Mouse (Mus musculus): ENCODE results near the gene Casp14. TPM values are rescaled to one million over a fixed set of nuclear protein-coding genes. Genes with fewer than 3 reads are reported as not detected.
A peak's percentile ranks its signal among the peaks of the same experiment; 100 is the strongest.
"Not testable (repeated sequence)": the region's sequence is repeated elsewhere in the genome, so short reads cannot be mapped to it uniquely, and the experiment has no call there.

Gene Casp14
- polyA plus RNA-seq, 1 experiment from 2014 or later = not detected

GRCm38 (mm10) chr10:78700881-78701280 is 17.2 kb downstream of the Casp14 start:
- no peaks in the 10 kb centered on the region for H3K36me3 ChIP-seq (ENCODE audit: insufficient read depth, low read length)
- no peak for DNase-seq (ENCODE audit: low spot score)
- H3K27ac ChIP-seq = no peak overlapping the region
- H3K4me1 ChIP-seq (replicated peaks; ENCODE audit: insufficient read depth, low read length) = no peaks in the 10 kb centered on the region
- no peak for ATAC-seq (replicated peaks; ENCODE audit: low FRiP score, low read depth)
- 40% methylated on average over 3 of the region's 3 CpGs for whole genome bisulfite sequencing
- H3K4me2 ChIP-seq (ENCODE audit: low read length) = no peak overlapping the region
- no peak overlapping the region for H3K9ac ChIP-seq (ENCODE audit: low read depth, low read length)
- no peak overlapping the region for H3K4me3 ChIP-seq (replicated peaks; ENCODE audit: low read depth, low read length)
- no peak for TF ChIP-seq CTCF (IDR thresholded peaks at IDR 0.05; ENCODE audit: low read depth)
- no peaks in the 10 kb centered on the region for H3K27me3 ChIP-seq (ENCODE audit: insufficient read depth, low read length)
- no peaks in the 10 kb centered on the region for H3K9me3 ChIP-seq (replicated peaks; ENCODE audit: low read length)

- TF ChIP-seq CTCF (IDR thresholded peaks at IDR 0.05; ENCODE audit: low read depth) = no peak
- ATAC-seq (replicated peaks; ENCODE audit: low FRiP score, low read depth) (no peak), DNase-seq (ENCODE audit: low spot score) (no peak)
- H3K4me3 ChIP-seq (replicated peaks; ENCODE audit: low read depth, low read length) = no peak overlapping the region
- no peaks in the 10 kb centered on the region for H3K9me3 ChIP-seq (replicated peaks; ENCODE audit: low read length)
- 58% methylated on average over 6 of the region's 6 CpGs for WGBS
- no peaks in the 10 kb centered on the region for H3K4me1 ChIP-seq (replicated peaks; ENCODE audit: insufficient read depth, low read length)
- H3K27me3 ChIP-seq (ENCODE audit: insufficient read depth, low read length) = no peaks in the 10 kb centered on the region
- H3K9ac ChIP-seq (ENCODE audit: low read depth, low read length) = no peak overlapping the region
- no peaks in the 10 kb centered on the region for H3K36me3 ChIP-seq (ENCODE audit: insufficient read depth, low read length)
- no peak overlapping the region for H3K4me2 ChIP-seq (ENCODE audit: low read length)
- no peak overlapping the region for H3K27ac ChIP-seq
These were observed 28.1 kb downstream of the Casp14 start for GRCm38 (mm10) chr10:78689973-78690372.

GRCm38 (mm10) chr10:78686995-78687577 is 31.0 kb downstream of the Casp14 start:
- no peaks in the 10 kb centered on the region for H3K9me3 ChIP-seq (replicated peaks; ENCODE audit: low read length)
- no peak overlapping the region for H3K4me3 ChIP-seq (replicated peaks; ENCODE audit: low read depth, low read length)
- H3K36me3 ChIP-seq (ENCODE audit: insufficient read depth, low read length) = no peaks in the 10 kb centered on the region
- no peaks in the 10 kb centered on the region for H3K4me1 ChIP-seq (replicated peaks; ENCODE audit: insufficient read depth, low read length)
- WGBS = 44% methylated on average over 4 of the region's 4 CpGs
- no peak overlapping the region for H3K27ac ChIP-seq
- DNase-seq (ENCODE audit: low spot score) = no peak
- no peak overlapping the region for H3K4me2 ChIP-seq (ENCODE audit: low read length)
- H3K9ac ChIP-seq (ENCODE audit: low read depth, low read length) = no peak overlapping the region
- TF ChIP-seq CTCF (IDR thresholded peaks at IDR 0.05; ENCODE audit: low read depth) = no peak
- no peaks in the 10 kb centered on the region for H3K27me3 ChIP-seq (ENCODE audit: insufficient read depth, low read length)
- no peak for ATAC-seq (replicated peaks; ENCODE audit: low FRiP score, low read depth)

- H3K27me3 ChIP-seq (ENCODE audit: insufficient read depth, low read length); H3K9ac ChIP-seq (ENCODE audit: low read depth, low read length); H3K27ac ChIP-seq; ATAC-seq (replicated peaks; ENCODE audit: low FRiP score, low read depth); H3K9me3 ChIP-seq (replicated peaks; ENCODE audit: low read length); H3K4me1 ChIP-seq (replicated peaks; ENCODE audit: insufficient read depth, low read length); H3K4me3 ChIP-seq (replicated peaks; ENCODE audit: low read depth, low read length); H3K36me3 ChIP-seq (ENCODE audit: insufficient read depth, low read length); H3K4me2 ChIP-seq (ENCODE audit: low read length): not testable (repeated sequence)
- WGBS = 4% methylated on average over 1 of the region's 1 CpGs
- peak; percentile 8 for DNase-seq (ENCODE audit: low spot score)
These were observed 48.0 kb downstream of the Casp14 start for GRCm38 (mm10) chr10:78670121-78670520.

GRCm38 (mm10) chr10:78666696-78667095 is 51.4 kb downstream of the Casp14 start:
- not testable (repeated sequence) for H3K4me1 ChIP-seq (replicated peaks; ENCODE audit: insufficient read depth, low read length); H3K4me2 ChIP-seq (ENCODE audit: low read length); H3K9me3 ChIP-seq (replicated peaks; ENCODE audit: low read length); H3K27me3 ChIP-seq (ENCODE audit: insufficient read depth, low read length); H3K9ac ChIP-seq (ENCODE audit: low read depth, low read length); H3K4me3 ChIP-seq (replicated peaks; ENCODE audit: low read depth, low read length); H3K36me3 ChIP-seq (ENCODE audit: insufficient read depth, low read length); ATAC-seq (replicated peaks; ENCODE audit: low FRiP score, low read depth); DNase-seq (ENCODE audit: low spot score); H3K27ac ChIP-seq
- whole genome bisulfite sequencing = 93% methylated on average over 10 of the region's 10 CpGs

- no peak for ATAC-seq (replicated peaks; ENCODE audit: low FRiP score, low read depth)
These were observed 53.5 kb downstream of the Casp14 start for GRCm38 (mm10) chr10:78664546-78664945.

More at GRCm38 (mm10) chr10:78664546-78664945, 53.5 kb downstream of the Casp14 start:
- DNase-seq (ENCODE audit: low spot score) = no peak
- Histone ChIP-seq H3K9ac (ENCODE audit: low read depth, low read length) (no peak overlapping the region), H3K36me3 (ENCODE audit: insufficient read depth, low read length) (no peaks in the 10 kb centered on the region), H3K27me3 (ENCODE audit: insufficient read depth, low read length) (no peaks in the 10 kb centered on the region), H3K27ac (no peak overlapping the region), H3K4me3 (replicated peaks; ENCODE audit: low read depth, low read length) (no peak overlapping the region), H3K4me2 (ENCODE audit: low read length) (no peak overlapping the region), H3K4me1 (replicated peaks; ENCODE audit: insufficient read depth, low read length) (no peaks in the 10 kb centered on the region), H3K9me3 (replicated peaks; ENCODE audit: low read length) (no peaks in the 10 kb centered on the region)
- TF ChIP-seq CTCF (IDR thresholded peaks at IDR 0.05; ENCODE audit: low read depth) = no peak
- WGBS = 91% methylated on average over 1 of the region's 1 CpGs

Other genes with a start within 250 kb of the Casp14 start
- gene Olfr1358, start 200.9 kb downstream of the Casp14 start, polyA plus RNA-seq (2015; fragmentation: Nextera tagmentation; extraction: Ambion mirVana) = not detected in 2 replicates
- 57.4 and 60.9 TPM in 2 replicates for gene Ilvbl, start 143.9 kb downstream of the Casp14 start, polyA plus RNA-seq (2015; fragmentation: Nextera tagmentation; extraction: Ambion mirVana)
- 12.8 and 13.8 TPM in 2 replicates for gene Syde1, start 126.3 kb downstream of the Casp14 start, polyA plus RNA-seq (2015; fragmentation: Nextera tagmentation; extraction: Ambion mirVana)
- not detected in 2 replicates for gene Olfr1357, start 100.2 kb downstream of the Casp14 start, polyA plus RNA-seq (2015; fragmentation: Nextera tagmentation; extraction: Ambion mirVana)
- not detected in 2 replicates for gene Ccdc105, start 34.8 kb upstream of the Casp14 start, polyA plus RNA-seq (2015; fragmentation: Nextera tagmentation; extraction: Ambion mirVana)
- gene Slc1a6, start 62.2 kb upstream of the Casp14 start, polyA plus RNA-seq (2015; fragmentation: Nextera tagmentation; extraction: Ambion mirVana) = 0.34 and 0.59 TPM in 2 replicates
- gene Olfr1356, start 133.9 kb upstream of the Casp14 start, polyA plus RNA-seq (2015; fragmentation: Nextera tagmentation; extraction: Ambion mirVana) = not detected in 2 replicates
- not detected in 2 replicates for gene Olfr1355, start 157.2 kb upstream of the Casp14 start, polyA plus RNA-seq (2015; fragmentation: Nextera tagmentation; extraction: Ambion mirVana)
- not detected in 2 replicates for gene Olfr1354, start 194.9 kb upstream of the Casp14 start, polyA plus RNA-seq (2015; fragmentation: Nextera tagmentation; extraction: Ambion mirVana)
- not detected in 2 replicates for gene Olfr8, start 232.3 kb upstream of the Casp14 start, polyA plus RNA-seq (2015; fragmentation: Nextera tagmentation; extraction: Ambion mirVana)
- not detected in 2 replicates for gene Olfr1353, start 245.0 kb upstream of the Casp14 start, polyA plus RNA-seq (2015; fragmentation: Nextera tagmentation; extraction: Ambion mirVana)